Comparison of ENCODE assay signal across 16 mouse cellular contexts in the genomic region with DNA sequence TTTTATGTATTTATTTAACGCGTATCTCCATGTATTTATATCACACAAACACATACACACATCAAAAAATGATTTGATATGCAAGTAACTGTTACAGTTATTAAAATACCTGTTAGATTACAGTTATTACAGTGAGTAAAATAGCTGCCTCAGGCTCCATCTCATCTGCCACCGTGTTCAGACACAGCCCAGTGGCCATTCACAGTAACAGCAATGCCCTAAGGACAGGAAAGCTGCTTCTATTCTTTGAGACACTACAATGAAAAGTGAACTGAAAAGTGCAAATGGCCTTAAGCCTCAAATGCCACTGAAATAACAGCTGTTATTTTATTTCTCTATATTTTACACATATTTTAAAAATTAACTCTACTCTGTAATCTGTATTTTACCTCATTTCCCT. TPM values are rescaled to one million over a fixed set of nuclear protein-coding genes. Genes with fewer than 3 reads are reported as not detected.
A peak's percentile ranks its signal among the peaks of the same experiment; 100 is the strongest.
DNase-seq lines count a peak whose midpoint lies in the region; ATAC-seq lines count a peak whose summit lies in the region.
"Had no signal": no experiment of that assay in that cellular context is flagged by ENCODE, and none has a peak within 500 bp of the region (broad histone marks: within the 10 kb centered on the region; RNA-seq: fewer than 3 reads in every experiment).

No protein-coding gene starts in this region.

- no peaks in the 10 kb centered on the region for H3K4me1 ChIP-seq in midbrain, embryonic 14.5 days (ENCODE audit: control insufficient read depth, insufficient read depth, low read length)
- no peaks in the 10 kb centered on the region for H3K4me1 ChIP-seq in midbrain, embryonic 16.5 days (ENCODE audit: control insufficient read depth, insufficient read depth, low read length)
- H3K4me1 ChIP-seq: embryonic facial prominence, embryonic 12.5 days had no signal

- no peak overlapping the region for H3K4me2 ChIP-seq in midbrain, embryonic 14.5 days (ENCODE audit: low read length)
- no peak overlapping the region for H3K4me2 ChIP-seq in midbrain, embryonic 16.5 days (ENCODE audit: low read length)
- H3K4me2 ChIP-seq: embryonic facial prominence, embryonic 12.5 days had no signal

- H3K36me3 ChIP-seq in midbrain, embryonic 14.5 days (ENCODE audit: control insufficient read depth, insufficient read depth, low read length), result peaks cover 60% of the 10 kb centered on the region
- peaks cover 21% of the 10 kb centered on the region for H3K36me3 ChIP-seq in midbrain, embryonic 16.5 days (ENCODE audit: control insufficient read depth, insufficient read depth, low read length)

- H3K9ac ChIP-seq in midbrain, embryonic 14.5 days (replicated peaks; ENCODE audit: low read length), result no peak overlapping the region
- H3K9ac ChIP-seq in midbrain, embryonic 16.5 days (ENCODE audit: low read depth, low read length), result no peak overlapping the region
- H3K9ac ChIP-seq: embryonic facial prominence, embryonic 12.5 days had no signal

- peak; percentile 13 for DNase-seq in heart, postnatal 4 days
- no peak for DNase-seq in heart, postnatal 25 days (ENCODE audit: low spot score)
- peak; percentile 19 for DNase-seq in midbrain, embryonic 14.5 days
- DNase-seq in brain, adult 2 months (ENCODE audit: low read depth, low spot score), result peak; percentile 15
- no peak for DNase-seq in cerebellum, postnatal 4 days (ENCODE audit: low spot score in 2 of 2)
- no peak for DNase-seq in embryo, embryonic 10 days (ENCODE audit: low spot score)
- DNase-seq: cerebellum, adult 9-10 months; heart, adult 11 months; kidney, adult 9 months; layer of hippocampus, postnatal 36 days had no signal

- WGBS in midbrain, embryonic 14.5 days, result 85% methylated on average over 3 of the region's 3 CpGs
- WGBS in midbrain, embryonic 16.5 days, result 88% methylated on average over 3 of the region's 3 CpGs

- no peak overlapping the region for H3K27ac ChIP-seq in midbrain, embryonic 14.5 days (replicated peaks; ENCODE audit: low read depth, low read length)
- no peak overlapping the region for H3K27ac ChIP-seq in midbrain, embryonic 16.5 days (ENCODE audit: low read length)
- H3K27ac ChIP-seq: embryonic facial prominence, embryonic 12.5 days; macrophage had no signal

- H3K4me3 ChIP-seq in midbrain, embryonic 14.5 days (replicated peaks; ENCODE audit: low read depth, low read length), result no peak overlapping the region
- no peak overlapping the region for H3K4me3 ChIP-seq in midbrain, embryonic 16.5 days (ENCODE audit: low read depth, low read length)
- H3K4me3 ChIP-seq: embryonic facial prominence, embryonic 12.5 days; myocyte had no signal

- no peaks in the 10 kb centered on the region for H3K9me3 ChIP-seq in midbrain, embryonic 14.5 days (ENCODE audit: control insufficient read depth, low read length)
- no peaks in the 10 kb centered on the region for H3K9me3 ChIP-seq in midbrain, embryonic 16.5 days (replicated peaks; ENCODE audit: control insufficient read depth, low read length, poor library complexity, severe bottlenecking)
- H3K9me3 ChIP-seq: embryonic facial prominence, embryonic 12.5 days had no signal

- intact Hi-C loops in heart, postnatal 25 days (cut with DNase I), result loop anchor here (10.0 kb wide), 1 partner anchor 186 kb away; no protein-coding TSS in a partner anchor

- ATAC-seq in midbrain, embryonic 14.5 days (ENCODE audit: low FRiP score, low TSS enrichment), result no peak
- ATAC-seq in midbrain, embryonic 16.5 days, result no peak
- ATAC-seq in monocyte, adult 5-6 weeks (replicated peaks; ENCODE audit: insufficient number of reproducible peaks, low FRiP score, low TSS enrichment, poor library complexity, severe bottlenecking), result no peak
- ATAC-seq: forebrain, embryonic 16.5 days had no signal

- H3K27me3 ChIP-seq in midbrain, embryonic 14.5 days (ENCODE audit: control insufficient read depth, insufficient read depth, low read length), result no peaks in the 10 kb centered on the region
- H3K27me3 ChIP-seq in midbrain, embryonic 16.5 days (ENCODE audit: control insufficient read depth, insufficient read depth, low read depth, low read length), result no peaks in the 10 kb centered on the region
- H3K27me3 ChIP-seq: embryonic facial prominence, embryonic 12.5 days had no signal

RNA-seq across cellular contexts. Expression of a gene that starts 20.1 kb away (rescaled TPM):
- 10 to 100 TPM; 20.8 to 22.1 TPM for total RNA-seq in heart, postnatal 4 days (2021)
- total RNA-seq in heart, postnatal 25 days (2021), result 10 to 100 TPM; 11.1 to 13.1 TPM
- 25.2 and 26.0 TPM in 2 replicates for polyA plus RNA-seq in midbrain, embryonic 14.5 days (2014; fragmentation: Nextera tagmentation; extraction: Ambion mirVana)
- polyA plus RNA-seq in midbrain, embryonic 16.5 days (2015; fragmentation: Nextera tagmentation; extraction: Ambion mirVana), result 15.6 and 19.5 TPM in 2 replicates
- 40.1 to 94.3 TPM (median 40.6 TPM) in 3 replicates for total RNA-seq in monocyte, adult 5-6 weeks (2017)

RNA-seq across cellular contexts. Expression of a gene that starts 43.0 kb away (rescaled TPM):
- total RNA-seq in heart, postnatal 4 days (2021), result 1 to 10 TPM; 5.4 to 8.4 TPM
- total RNA-seq in heart, postnatal 25 days (2021), result 1 to 10 TPM; 7.0 to 9.6 TPM
- polyA plus RNA-seq in midbrain, embryonic 14.5 days (2014; fragmentation: Nextera tagmentation; extraction: Ambion mirVana), result 11.9 and 12.2 TPM in 2 replicates
- 16.9 and 21.0 TPM in 2 replicates for polyA plus RNA-seq in midbrain, embryonic 16.5 days (2015; fragmentation: Nextera tagmentation; extraction: Ambion mirVana)
- 11.3 to 47.5 TPM (median 22.3 TPM) in 3 replicates for total RNA-seq in monocyte, adult 5-6 weeks (2017)

RNA-seq across cellular contexts. Expression of a gene that starts 52.9 kb away (rescaled TPM):
- total RNA-seq in heart, postnatal 4 days (2021), result 100 to 1,000 TPM; 314 to 323 TPM
- total RNA-seq in heart, postnatal 25 days (2021), result 100 to 1,000 TPM; 241 to 258 TPM
- 416 and 508 TPM in 2 replicates for polyA plus RNA-seq in midbrain, embryonic 14.5 days (2014; fragmentation: Nextera tagmentation; extraction: Ambion mirVana)
- polyA plus RNA-seq in midbrain, embryonic 16.5 days (2015; fragmentation: Nextera tagmentation; extraction: Ambion mirVana), result 394 and 409 TPM in 2 replicates
- total RNA-seq in monocyte, adult 5-6 weeks (2017), result 468 to 620 TPM (median 514 TPM) in 3 replicates

Comparison
In these comparisons a context has a peak if more than half of its experiments do, and no peak if none do; other contexts are left out.
1. DNase-seq: peak in heart, postnatal 4 days (single experiment), midbrain, embryonic 14.5 days (single experiment) and brain, adult 2 months (single experiment); none in heart, postnatal 25 days (single experiment), cerebellum, postnatal 4 days (0 of 2) and embryo, embryonic 10 days (single experiment).